Mouse (Mus musculus) 3T3-L1 (cell line): ENCODE measurements at regions not wholly inside any gene's neighbourhood (a gene's known extent, or its start where the extent isn't known, plus 50 kb on each side); places are given as distances from the start of the nearest gene placed in this dataset.

Source experiments
- DNase-seq: peaks from one replicate; pipeline ENCODE4 v3.0.0-alpha.2; 2015; ENCODE audit warnings: low read depth, low spot score

DNA sequence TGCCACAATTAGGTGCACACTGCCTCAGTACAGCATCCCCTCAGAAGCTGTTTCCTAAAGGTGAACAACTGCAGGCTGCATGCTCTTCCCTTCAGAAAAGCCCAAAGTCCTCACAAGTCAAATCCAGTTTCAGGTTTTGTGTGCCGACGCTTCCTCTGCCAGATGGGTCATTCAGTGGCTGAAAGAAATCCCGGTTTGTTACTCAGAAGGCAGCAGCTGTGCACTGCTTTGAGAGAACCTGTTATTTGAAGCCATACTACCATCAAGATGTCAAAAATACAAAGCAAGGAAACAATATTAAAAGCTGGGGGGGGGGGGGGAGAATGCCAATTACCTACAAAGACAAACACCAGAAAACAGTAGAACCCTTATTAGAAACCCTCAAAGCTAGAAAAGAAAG, 678.7 kb downstream of the Utrn start:
- no peak for DNase-seq

DNA sequence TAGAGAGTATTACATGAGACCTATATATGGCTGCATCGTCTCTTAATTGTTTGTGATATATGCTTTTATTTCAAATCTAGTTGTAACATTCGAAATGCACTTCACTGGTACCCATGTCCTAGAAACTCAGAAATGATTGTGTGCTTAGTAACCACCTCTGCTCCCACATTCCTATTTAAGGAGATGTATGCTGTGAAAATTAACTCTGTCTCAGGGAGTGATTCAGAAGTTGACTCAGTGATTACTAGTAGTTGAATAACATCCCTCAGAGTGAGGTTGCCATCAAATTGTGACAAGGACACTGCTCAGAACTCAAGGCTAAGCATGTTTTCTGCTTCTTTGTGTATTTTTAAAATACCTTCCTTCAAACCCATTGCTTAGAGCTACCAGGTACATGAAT, 661.9 kb downstream of the Utrn start:
- DNase-seq = peak; percentile 41

DNA sequence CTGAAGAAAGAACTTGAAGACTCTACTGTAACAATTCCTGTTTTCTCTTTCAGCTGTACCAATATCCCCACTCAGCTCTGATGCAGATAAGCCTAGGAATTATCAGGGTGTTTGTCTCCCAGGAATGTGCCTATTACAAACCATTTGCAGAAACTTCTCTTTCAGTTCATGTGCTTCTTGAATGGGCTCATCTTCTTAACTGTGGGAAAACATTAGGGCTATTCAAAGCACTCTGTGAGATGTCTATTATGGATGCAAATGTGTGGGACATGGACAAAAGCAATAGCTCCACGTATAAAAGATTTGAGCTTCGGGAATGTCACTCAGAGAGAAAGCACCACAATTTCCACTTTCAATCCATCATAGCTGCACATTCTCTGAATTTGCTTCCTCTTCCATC, 659.0 kb downstream of the Utrn start:
- DNase-seq = no peak

DNA sequence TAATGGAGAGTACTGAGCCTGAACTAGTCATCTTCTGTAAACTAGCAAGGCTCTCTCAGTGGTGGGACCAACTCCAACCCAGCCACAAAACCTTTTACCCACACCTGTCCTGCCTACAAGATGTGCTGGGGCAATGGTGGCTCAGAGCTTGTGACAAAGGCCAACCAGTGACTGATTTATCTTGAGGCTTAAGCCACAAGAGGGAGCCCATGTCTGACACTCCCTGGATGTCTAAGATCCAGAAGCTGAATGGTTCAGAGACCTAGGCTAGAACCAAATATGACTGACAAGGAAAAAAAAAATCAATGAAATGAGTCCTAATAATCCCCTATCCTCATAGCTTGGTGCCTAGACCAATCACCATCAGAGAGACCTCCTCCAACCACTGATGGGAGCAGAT, 650.3 kb downstream of the Utrn start:
- peak; percentile 20 for DNase-seq

DNA sequence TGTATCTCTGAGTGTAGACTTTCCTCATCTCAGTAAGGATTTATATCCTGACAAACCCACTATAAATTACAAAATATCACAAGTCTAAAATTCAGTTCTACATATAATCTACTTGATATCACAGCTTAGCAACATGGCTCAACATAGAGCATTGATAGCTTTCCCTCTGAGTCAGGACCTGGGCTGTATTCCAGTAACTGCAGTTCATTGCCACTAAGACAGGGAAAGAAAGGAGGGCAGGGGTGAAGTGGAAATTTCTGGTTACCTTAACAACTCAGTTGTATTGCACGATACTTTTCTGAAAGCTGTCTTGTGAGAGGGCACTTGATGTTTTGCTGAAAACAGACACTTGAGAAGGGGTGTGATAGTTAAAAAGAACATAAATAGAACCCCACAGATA, 635.0 kb downstream of the Utrn start:
- peak; percentile 67 for DNase-seq

DNA sequence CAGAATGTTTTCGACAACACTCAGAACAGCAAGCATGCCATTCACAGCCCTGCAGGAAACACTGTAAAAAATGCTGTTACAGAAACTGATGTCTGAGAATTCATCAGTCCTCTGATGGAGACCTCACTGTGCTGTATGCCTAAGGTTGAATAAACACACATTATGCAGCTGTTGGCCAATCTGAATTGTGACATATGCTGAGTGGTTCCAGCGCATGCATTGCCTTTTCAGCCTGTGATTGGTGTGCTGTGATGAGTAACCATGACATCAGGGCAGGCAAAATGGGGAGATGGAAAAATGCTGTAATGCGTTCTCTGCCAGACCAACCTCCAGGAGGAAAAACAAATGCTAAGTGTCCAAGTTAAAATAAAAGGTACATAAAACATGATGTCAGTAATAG, 620.3 kb downstream of the Utrn start:
- peak; percentile 90 for DNase-seq

DNA sequence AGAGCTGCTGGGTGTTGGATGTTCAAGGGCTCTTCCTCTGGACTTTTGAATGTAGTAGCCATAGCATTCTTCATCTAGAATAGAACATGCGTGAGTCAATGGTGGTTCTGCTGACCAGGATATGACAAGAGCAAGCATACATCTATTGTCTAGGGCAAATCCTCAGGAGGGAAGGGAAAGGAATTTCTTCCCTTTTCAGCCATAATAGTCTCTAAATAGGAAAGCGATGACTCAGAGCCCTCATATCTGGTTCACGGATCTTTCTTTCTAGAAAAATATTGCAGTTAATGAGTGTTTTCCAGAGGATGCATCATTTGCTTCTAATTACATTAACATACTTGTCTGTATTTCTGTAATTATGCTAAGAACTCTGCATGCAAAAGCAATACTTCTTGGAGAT, 615.9 kb downstream of the Utrn start:
- DNase-seq = peak; percentile 55

DNA sequence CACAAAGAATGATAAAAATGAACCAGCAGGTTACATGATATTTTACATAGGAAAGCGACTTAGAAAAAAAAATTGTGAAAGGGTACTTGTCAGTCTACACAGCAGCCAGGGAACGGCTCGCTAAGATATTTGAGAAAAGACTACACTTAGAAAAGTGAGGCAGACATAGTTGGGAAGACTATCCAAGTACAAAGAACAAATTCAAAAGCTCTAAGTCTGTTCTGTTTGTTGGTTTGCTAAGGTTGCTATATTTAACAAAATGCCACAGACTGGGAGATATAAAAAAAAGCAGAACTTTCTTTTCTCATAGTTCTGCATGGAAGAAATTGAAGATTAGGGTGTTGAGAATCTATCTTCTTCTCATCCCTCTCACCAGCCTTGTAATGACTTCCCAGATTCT, 583.5 kb downstream of the Utrn start:
- no peak for DNase-seq

DNA sequence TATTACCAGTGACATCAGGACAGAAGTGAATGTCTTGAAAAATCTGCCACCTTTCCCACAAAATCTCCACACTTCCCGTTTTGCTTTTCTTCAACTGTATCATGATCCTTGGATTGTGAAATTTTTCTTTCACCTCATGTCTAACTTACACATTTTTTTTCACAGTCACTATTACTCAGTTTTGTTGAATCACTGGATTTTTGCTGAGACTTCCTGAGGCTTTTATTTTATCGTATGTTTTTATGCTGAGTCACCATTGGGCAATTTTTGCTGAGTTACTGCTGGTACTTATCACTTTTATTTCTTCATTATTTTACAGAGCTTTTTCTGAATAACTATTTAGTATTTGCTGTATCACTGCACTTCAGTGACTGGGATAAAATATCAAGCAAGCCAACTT, 570.3 kb downstream of the Utrn start:
- peak; percentile 84 for DNase-seq

DNA sequence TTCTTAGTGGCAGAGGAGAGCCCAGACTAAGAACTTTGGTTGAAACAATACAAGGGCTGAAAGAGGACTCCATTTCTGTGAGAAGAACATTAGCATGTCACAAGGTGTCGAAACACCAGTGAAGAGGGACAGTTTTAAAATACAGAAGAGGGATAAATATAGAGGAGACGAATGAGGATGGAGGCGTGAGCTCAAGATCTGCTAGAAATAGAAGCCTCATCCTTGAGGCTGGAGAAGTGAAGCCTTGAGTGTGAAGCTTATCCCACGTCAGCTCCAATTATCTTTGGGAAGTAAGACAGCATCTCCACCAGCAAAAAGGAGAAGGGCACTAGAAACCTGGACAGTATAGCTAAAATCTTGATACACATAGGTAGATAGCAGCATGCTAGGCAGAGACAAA, 566.8 kb downstream of the Utrn start:
- no peak for DNase-seq

DNA sequence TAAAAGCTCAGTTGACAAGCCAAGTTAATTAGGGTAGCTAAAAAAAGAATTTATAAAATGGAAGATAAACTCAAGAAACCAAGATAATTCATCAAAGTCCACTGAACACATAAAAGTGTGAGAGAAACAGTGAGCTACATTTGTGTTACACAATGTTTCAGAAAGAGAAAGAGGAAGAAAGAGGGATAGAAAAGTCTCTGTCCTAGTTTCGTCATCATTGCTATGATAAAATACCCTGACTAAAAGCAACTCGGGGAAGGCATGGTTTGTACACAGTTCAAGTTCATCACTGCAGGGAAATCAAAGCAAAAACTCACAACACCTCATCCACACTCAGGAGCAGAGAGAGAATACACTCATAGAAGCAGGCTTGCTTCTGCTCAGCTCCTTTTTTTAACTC, 548.9 kb downstream of the Utrn start:
- DNase-seq = no peak
